Mouse (Mus musculus): Measurements from ENCODE around the gene Pitpnc1. TPM values are rescaled to one million over a fixed set of nuclear protein-coding genes. Genes with fewer than 3 reads are reported as not detected.

Gene Pitpnc1
- polyA plus RNA-seq, 1 experiment = 11.3 TPM

DNA sequence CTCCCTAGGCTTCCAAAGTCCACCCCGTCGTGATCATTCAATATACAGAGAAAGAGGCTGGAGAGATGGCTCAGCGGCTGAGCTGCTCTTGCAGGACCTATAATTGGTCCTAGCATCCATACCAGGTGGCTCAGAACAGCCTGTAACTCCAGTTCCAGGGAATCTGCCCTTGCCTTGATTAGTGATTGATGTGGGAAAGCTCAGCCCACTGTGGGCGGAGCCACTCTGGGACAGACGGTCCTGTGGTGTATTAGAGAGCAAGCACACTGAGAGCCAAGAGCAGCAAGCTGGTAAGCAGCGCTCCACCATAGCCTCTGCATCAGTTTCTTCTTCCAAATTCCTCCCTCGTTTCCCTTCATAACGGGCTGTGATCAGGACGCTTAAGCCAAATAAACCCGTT lies 150.6 kb downstream of the Pitpnc1 start:
- H3K27ac ChIP-seq (ENCODE audit: control insufficient read depth, insufficient read depth, low read length) = no peak overlapping the region
- H3K4me1 ChIP-seq (replicated peaks; ENCODE audit: control insufficient read depth, insufficient read depth, low read length) = no peaks in the 10 kb centered on the region
- no peaks in the 10 kb centered on the region for H3K27me3 ChIP-seq (ENCODE audit: control insufficient read depth, insufficient read depth, low read length)
- 90% methylated on average over 10 of the region's 10 CpGs for WGBS
- no peak overlapping the region for H3K4me3 ChIP-seq (ENCODE audit: control insufficient read depth, insufficient read depth, low read length)
- TF ChIP-seq POLR2A (IDR thresholded peaks at IDR 0.05; ENCODE audit: control insufficient read depth, extremely low read depth, insufficient read depth, low read length, poor library complexity) = no peak
- no peak for TF ChIP-seq CTCF (IDR thresholded peaks at IDR 0.05; ENCODE audit: borderline replicate concordance, control insufficient read depth, extremely low read depth, insufficient read depth, low read length, poor library complexity)
- no peak for DNase-seq
- H3K36me3 ChIP-seq (ENCODE audit: control insufficient read depth, insufficient read depth, low read length) = no peaks in the 10 kb centered on the region

DNA sequence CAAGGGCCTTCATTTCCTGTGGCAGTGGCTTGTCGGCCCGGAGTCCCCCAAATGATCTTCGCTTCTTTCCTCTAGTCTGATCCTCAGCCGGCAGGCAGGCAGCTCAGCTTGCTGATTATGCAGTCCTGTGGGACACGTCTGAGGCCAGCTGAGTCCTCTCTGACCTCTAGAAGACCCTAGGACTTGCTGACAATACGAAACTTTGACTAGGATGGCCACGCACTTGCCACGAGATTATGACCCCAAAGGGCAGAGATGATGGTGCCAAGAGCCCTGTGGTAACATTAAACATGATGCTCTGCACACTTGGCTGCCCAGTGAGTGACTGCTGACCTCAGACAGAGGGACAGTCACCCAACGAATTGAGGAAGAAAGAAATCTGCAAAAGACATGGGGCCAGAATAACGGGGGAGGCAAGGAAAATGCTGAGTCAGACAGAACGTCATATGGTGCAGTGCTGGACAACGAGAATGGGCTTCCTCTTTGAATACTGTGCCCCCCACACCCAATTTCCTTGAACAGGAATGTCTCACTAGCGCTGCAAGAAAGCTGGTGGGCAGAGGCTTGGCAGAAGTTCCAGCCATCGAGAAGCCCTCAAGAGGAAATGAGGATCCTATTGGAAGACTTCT lies 152.7 kb downstream of the Pitpnc1 start:
- WGBS = 82% methylated on average over 14 of the region's 14 CpGs
- Histone ChIP-seq H3K36me3 (ENCODE audit: control insufficient read depth, insufficient read depth, low read length) (no peaks in the 10 kb centered on the region), H3K4me1 (replicated peaks; ENCODE audit: control insufficient read depth, insufficient read depth, low read length) (no peaks in the 10 kb centered on the region), H3K27ac (ENCODE audit: control insufficient read depth, insufficient read depth, low read length) (no peak overlapping the region), H3K27me3 (ENCODE audit: control insufficient read depth, insufficient read depth, low read length) (no peaks in the 10 kb centered on the region), H3K4me3 (ENCODE audit: control insufficient read depth, insufficient read depth, low read length) (no peak overlapping the region)
- no peak for DNase-seq
- TF ChIP-seq POLR2A (IDR thresholded peaks at IDR 0.05; ENCODE audit: control insufficient read depth, extremely low read depth, insufficient read depth, low read length, poor library complexity) = no peak
- no peak for TF ChIP-seq CTCF (IDR thresholded peaks at IDR 0.05; ENCODE audit: borderline replicate concordance, control insufficient read depth, extremely low read depth, insufficient read depth, low read length, poor library complexity)

DNA sequence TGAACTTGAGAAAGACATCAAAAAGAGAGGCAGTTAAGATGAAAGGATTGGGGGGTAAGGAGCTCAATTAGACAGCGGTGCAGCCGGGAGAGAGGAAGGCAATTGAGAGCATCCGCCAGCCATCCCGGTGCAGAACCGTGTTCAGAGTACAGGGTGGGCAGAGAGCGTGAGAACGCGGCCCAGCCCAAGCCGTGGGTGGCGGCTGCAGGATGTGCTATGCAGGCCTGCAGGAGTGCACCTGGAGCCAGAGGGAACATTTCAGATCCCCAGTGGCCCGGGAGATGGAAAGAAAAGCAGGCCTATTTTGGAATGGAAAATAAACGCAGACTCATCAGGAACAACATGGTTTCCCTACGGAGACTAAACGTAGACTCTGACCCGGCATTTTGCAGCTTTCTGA lies 155.0 kb downstream of the Pitpnc1 start:
- 97% methylated on average over 15 of the region's 15 CpGs for WGBS

DNA sequence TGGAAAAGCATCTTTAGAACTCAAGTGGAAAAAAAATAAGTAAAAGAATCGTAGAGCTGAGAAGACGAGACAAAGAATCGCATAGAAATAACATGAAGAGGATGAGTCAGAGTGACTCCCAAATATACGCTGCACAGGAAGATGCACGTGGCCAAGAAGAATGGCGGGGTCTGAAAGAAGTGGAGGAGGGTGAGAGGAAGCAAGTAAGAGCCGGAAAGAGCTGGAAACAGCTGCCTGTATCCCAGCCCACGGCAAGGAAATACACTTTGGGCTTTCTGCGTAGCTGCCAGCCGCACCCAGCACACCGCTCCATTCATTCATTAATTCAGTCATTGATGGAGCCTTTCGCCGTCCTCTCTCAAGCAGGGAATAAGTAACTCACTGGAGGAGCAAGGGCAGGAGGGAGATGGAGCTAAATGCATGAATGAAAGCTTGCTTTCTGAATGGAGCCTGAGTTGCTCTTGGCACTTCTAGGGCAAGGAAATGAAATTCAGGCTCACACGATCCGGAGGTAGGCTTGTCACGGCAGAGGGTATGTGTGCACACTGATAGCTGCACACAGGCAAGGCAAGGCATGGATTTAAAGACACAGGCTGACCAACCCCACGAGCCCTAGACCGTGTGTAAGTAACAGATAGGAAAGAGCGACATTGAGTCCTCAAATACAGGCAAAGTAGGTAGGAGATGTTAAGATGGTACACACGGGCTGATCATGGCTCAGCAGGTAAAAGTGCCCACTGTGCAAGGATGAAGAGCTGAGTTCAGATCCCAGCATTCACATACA lies 160.0 kb downstream of the Pitpnc1 start:
- WGBS = 94% methylated on average over 20 of the region's 20 CpGs
- H3K4me1 ChIP-seq (replicated peaks; ENCODE audit: control insufficient read depth, insufficient read depth, low read length) = no peaks in the 10 kb centered on the region
- H3K27ac ChIP-seq (ENCODE audit: control insufficient read depth, insufficient read depth, low read length) = no peak overlapping the region
- no peak overlapping the region for H3K4me3 ChIP-seq (ENCODE audit: control insufficient read depth, insufficient read depth, low read length)
- H3K27me3 ChIP-seq (ENCODE audit: control insufficient read depth, insufficient read depth, low read length) = no peaks in the 10 kb centered on the region
- no peak for DNase-seq
- H3K36me3 ChIP-seq (ENCODE audit: control insufficient read depth, insufficient read depth, low read length) = no peaks in the 10 kb centered on the region
- TF ChIP-seq POLR2A (IDR thresholded peaks at IDR 0.05; ENCODE audit: control insufficient read depth, extremely low read depth, insufficient read depth, low read length, poor library complexity) = no peak
- TF ChIP-seq CTCF (IDR thresholded peaks at IDR 0.05; ENCODE audit: borderline replicate concordance, control insufficient read depth, extremely low read depth, insufficient read depth, low read length, poor library complexity) = no peak

More for the DNA sequence above, 155.0 kb downstream of the Pitpnc1 start:
- Histone ChIP-seq H3K4me3 (ENCODE audit: control insufficient read depth, insufficient read depth, low read length) (no peak overlapping the region), H3K4me1 (replicated peaks; ENCODE audit: control insufficient read depth, insufficient read depth, low read length) (no peaks in the 10 kb centered on the region), H3K27ac (ENCODE audit: control insufficient read depth, insufficient read depth, low read length) (no peak overlapping the region), H3K36me3 (ENCODE audit: control insufficient read depth, insufficient read depth, low read length) (no peaks in the 10 kb centered on the region), H3K27me3 (ENCODE audit: control insufficient read depth, insufficient read depth, low read length) (no peaks in the 10 kb centered on the region)
- no peak for TF ChIP-seq POLR2A (IDR thresholded peaks at IDR 0.05; ENCODE audit: control insufficient read depth, extremely low read depth, insufficient read depth, low read length, poor library complexity)
- TF ChIP-seq CTCF (IDR thresholded peaks at IDR 0.05; ENCODE audit: borderline replicate concordance, control insufficient read depth, extremely low read depth, insufficient read depth, low read length, poor library complexity) = no peak
- DNase-seq = no peak

DNA sequence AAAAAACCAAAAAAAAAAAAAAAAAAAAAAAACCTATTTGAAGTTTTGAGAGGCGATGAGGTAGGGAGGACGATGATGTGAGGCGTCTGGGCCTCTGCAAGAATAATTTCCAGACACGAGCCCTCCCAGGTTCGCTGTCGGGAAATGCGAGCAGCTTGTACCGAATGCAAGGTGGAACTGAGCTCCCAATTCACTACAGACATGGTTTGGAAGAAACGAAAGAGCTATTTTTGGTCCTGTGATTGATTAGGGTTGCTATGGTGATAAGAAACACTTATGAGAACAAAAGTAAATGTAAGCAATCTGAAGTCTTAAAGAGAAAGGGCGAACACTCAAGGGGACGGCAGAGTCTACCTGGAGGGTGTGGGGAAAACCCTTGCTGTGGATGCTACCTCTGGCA lies 164.3 kb downstream of the Pitpnc1 start:
- TF ChIP-seq POLR2A (IDR thresholded peaks at IDR 0.05; ENCODE audit: control insufficient read depth, extremely low read depth, insufficient read depth, low read length, poor library complexity) = no peak
- TF ChIP-seq CTCF (IDR thresholded peaks at IDR 0.05; ENCODE audit: borderline replicate concordance, control insufficient read depth, extremely low read depth, insufficient read depth, low read length, poor library complexity) = no peak
- no peak overlapping the region for H3K4me3 ChIP-seq (ENCODE audit: control insufficient read depth, insufficient read depth, low read length)
- 95% methylated on average over 11 of the region's 11 CpGs for WGBS
- no peak for DNase-seq
- no peaks in the 10 kb centered on the region for H3K4me1 ChIP-seq (replicated peaks; ENCODE audit: control insufficient read depth, insufficient read depth, low read length)
- H3K36me3 ChIP-seq (ENCODE audit: control insufficient read depth, insufficient read depth, low read length) = no peaks in the 10 kb centered on the region
- no peak overlapping the region for H3K27ac ChIP-seq (ENCODE audit: control insufficient read depth, insufficient read depth, low read length)
- no peaks in the 10 kb centered on the region for H3K27me3 ChIP-seq (ENCODE audit: control insufficient read depth, insufficient read depth, low read length)

DNA sequence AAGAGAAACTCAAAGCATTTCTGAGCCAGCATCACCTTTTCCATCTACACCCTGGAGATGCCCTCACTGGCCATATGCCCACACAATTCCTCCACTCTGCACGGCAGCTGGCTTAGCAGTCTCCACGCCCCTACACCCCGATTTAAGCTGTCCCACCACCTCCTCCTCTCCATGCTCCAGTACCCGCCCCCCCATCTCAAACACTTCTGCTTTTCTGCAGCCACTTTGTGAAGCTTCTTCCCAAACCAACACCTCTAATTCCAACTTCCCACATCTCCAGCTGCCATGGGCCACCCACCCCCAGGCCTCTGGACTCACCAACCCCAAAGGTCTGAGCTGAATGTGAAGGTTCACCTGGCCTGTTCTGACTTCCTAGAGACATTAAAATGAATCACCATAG lies 168.4 kb downstream of the Pitpnc1 start:
- Histone ChIP-seq H3K4me1 (replicated peaks; ENCODE audit: control insufficient read depth, insufficient read depth, low read length) (no peaks in the 10 kb centered on the region), H3K4me3 (ENCODE audit: control insufficient read depth, insufficient read depth, low read length) (no peak overlapping the region), H3K27ac (ENCODE audit: control insufficient read depth, insufficient read depth, low read length) (no peak overlapping the region), H3K27me3 (ENCODE audit: control insufficient read depth, insufficient read depth, low read length) (no peaks in the 10 kb centered on the region), H3K36me3 (ENCODE audit: control insufficient read depth, insufficient read depth, low read length) (no peaks in the 10 kb centered on the region)
- DNase-seq = no peak
- no peak for TF ChIP-seq CTCF (IDR thresholded peaks at IDR 0.05; ENCODE audit: borderline replicate concordance, control insufficient read depth, extremely low read depth, insufficient read depth, low read length, poor library complexity)
- WGBS = 85% methylated on average over 4 of the region's 4 CpGs

Data from thymus, adult 2 months (tissue).